Mouse (Mus musculus) embryonic stem cell, embryonic (primary cell): ENCODE data around the gene Cmip.

Experiments used
- CTCF ChIA-PET, 4 experiments: fragments of 300-600 bp in 2 of 4; fragments of 350-600 bp in 2 of 4; sonication (Branson Sonifier 250); formaldehyde crosslinking; loops; one replicate each; lab custom pipeline; 2022; ENCODE audit warnings: inconsistent platforms in 2 of 4; lab: Charles Lee
- POLR2A ChIA-PET, 4 experiments: fragments of 300-600 bp in 2 of 4; fragments of 350-600 bp in 2 of 4; sonication (Branson Sonifier 250); formaldehyde crosslinking; loops; one replicate each; lab custom pipeline; 2022; ENCODE audit warnings: antibody characterized with exemption in 4 of 4, inconsistent platforms in 1 of 4; lab: Charles Lee

Gene Cmip

GRCm38 (mm10) chr8:117267403-117268129 is 10.7 kb downstream of the Cmip start:
- CTCF ChIA-PET: interaction anchor here in 1 of 4 experiments (0.6 kb wide), 1 partner anchor 50 kb away, joined by 3 read pairs; no protein-coding TSS in a partner anchor
- POLR2A ChIA-PET: interaction anchor here in 2 of 4 experiments (0.7 to 1.2 kb wide), 3 partner anchors 10 to 43 kb away, joined by 3 to 6 read pairs (median 3); no protein-coding TSS in a partner anchor

DNA sequence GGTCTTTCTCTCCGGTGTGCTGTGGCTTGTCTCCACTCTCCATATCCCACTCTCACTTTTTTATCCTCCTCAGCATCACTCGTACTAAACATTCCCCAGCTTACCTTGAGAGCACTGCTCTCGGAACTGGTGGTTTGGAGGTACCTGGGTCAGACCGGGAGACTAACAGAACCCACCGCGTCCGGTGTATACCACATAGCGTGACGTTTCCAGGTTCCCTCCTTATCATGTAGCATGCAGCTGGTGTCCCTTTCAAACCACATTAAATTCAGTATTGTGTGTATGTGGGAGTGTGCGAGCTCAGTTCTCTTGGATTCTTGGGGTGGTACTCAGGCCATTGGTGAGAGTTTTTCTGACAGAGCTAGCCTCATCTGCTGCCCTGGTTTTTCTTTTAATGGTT is 21.4 kb downstream of the Cmip start:
- POLR2A ChIA-PET: interaction anchor here in 2 of 4 experiments (0.8 to 1.5 kb wide), 8 partner anchors 8 to 313 kb away, joined by 3 to 6 read pairs (median 4); partner anchors contain the start of gene Cmip (in 1 of the 2)

DNA sequence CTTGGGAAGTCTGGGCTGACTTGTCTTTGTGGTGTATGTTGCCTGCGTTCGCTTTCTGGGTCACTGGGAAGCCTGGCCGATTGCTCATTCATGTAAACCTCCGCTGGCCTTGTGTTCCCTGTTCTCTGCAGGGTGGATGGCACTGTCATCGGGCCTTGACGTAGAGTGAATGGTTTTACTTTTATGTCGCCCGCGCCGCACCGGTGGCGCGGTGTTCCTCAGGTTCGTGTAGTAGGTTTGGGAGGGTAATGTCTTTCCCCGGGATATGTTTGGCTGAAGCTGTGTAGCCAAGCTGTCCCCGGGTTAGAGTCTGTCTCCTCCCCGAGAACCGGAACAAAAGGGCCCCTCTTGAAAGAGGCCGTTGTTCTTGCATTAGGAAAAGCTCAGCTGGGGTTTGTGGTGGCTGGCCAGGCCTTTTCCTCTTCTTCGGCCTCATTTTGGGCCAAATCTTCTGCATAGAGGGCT is 21.8 kb downstream of the Cmip start:
- CTCF ChIA-PET: interaction anchor here in 1 of 4 experiments (2.1 kb wide), 1 partner anchor 54 kb away, joined by 6 read pairs; no protein-coding TSS in a partner anchor
- POLR2A ChIA-PET: interaction anchor here in 2 of 4 experiments (0.8 to 1.5 kb wide), 6 partner anchors 9 to 313 kb away, joined by 3 to 6 read pairs (median 4); partner anchors contain the start of gene Cmip (in 1 of the 2)

More for the DNA sequence above, 21.4 kb downstream of the Cmip start:
- CTCF ChIA-PET: interaction anchor here in 1 of 4 experiments (2.1 kb wide), 1 partner anchor 54 kb away, joined by 6 read pairs; no protein-coding TSS in a partner anchor

- CTCF ChIA-PET: interaction anchor here in 1 of 4 experiments (2.0 kb wide), 1 partner anchor 10 kb away, joined by 6 read pairs; no protein-coding TSS in a partner anchor
- POLR2A ChIA-PET: interaction anchor here in 2 of 4 experiments (0.6 to 1.6 kb wide), 5 partner anchors 18 to 420 kb away, joined by 3 to 9 read pairs (median 4); no protein-coding TSS in a partner anchor
Observed at GRCm38 (mm10) chr8:117280488-117280887, 23.6 kb downstream of the Cmip start.

GRCm38 (mm10) chr8:117281676-117282075 is 24.8 kb downstream of the Cmip start:
- CTCF ChIA-PET: interaction anchor here in 2 of 4 experiments (0.5 to 2.0 kb wide), 4 partner anchors 9 to 205 kb away, joined by 3 to 9 read pairs (median 6); no protein-coding TSS in a partner anchor
- POLR2A ChIA-PET: interaction anchor here in 3 of 4 experiments (0.6 to 1.6 kb wide), 6 partner anchors 10 to 472 kb away, joined by 3 to 9 read pairs (median 4); no protein-coding TSS in a partner anchor

DNA sequence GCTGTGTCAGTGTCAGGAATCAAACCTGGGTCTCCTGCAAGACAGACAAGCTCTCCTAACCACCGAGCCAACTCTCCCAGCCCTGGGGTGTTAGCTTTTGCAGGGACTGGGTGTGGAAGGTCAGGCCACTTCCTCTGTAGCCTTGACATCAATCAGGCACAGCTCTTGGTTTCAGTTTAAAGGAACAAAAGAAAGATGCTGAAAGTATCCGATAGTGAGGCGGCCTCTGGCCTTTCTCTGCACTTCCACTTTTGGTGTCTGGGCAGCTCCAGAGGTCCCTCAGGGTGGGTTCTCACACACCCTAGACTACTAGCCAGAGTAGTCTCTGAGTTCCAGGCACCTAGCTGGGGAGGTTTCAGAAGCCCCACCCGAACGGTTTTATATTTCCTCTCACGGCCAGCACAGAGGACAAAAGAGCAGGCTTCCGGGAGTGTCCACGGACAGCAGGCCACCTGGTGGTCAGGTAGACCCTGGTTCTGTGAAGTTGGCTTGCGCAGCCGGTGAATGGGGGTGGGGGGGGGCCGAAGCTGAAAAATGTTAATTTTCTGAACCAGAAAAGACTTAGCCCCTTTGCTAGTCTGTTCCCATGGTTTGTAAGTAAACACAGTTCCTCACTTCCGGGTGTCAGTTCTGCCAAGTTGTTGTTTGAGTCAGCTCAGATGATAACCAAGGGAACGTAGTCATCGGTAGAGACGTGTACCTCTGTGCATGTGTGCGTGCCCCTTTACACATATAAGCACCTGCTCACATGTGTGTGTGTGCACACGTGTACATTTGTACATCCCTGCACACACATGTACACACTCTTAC is 25.5 kb downstream of the Cmip start:
- ChIA-PET CTCF (interaction anchor here in 2 of 4 experiments (0.7 to 2.0 kb wide), 2 partner anchors 9 to 10 kb away, joined by 3 to 6 read pairs; no protein-coding TSS in a partner anchor), POLR2A (interaction anchor here in 3 of 4 experiments (0.6 to 1.1 kb wide), 5 partner anchors 11 to 473 kb away, joined by 3 to 4 read pairs (median 3); no protein-coding TSS in a partner anchor)

GRCm38 (mm10) chr8:117284768-117285484 is 28.1 kb downstream of the Cmip start:
- POLR2A ChIA-PET: interaction anchor here in 1 of 4 experiments (0.7 kb wide), 1 partner anchor 9 kb away, joined by 3 read pairs; no protein-coding TSS in a partner anchor
- CTCF ChIA-PET: interaction anchor here in 1 of 4 experiments (0.8 kb wide), 1 partner anchor 16 kb away, joined by 3 read pairs; no protein-coding TSS in a partner anchor

- CTCF ChIA-PET: interaction anchor here in 1 of 4 experiments (0.6 kb wide), 1 partner anchor 176 kb away, joined by 4 read pairs; no protein-coding TSS in a partner anchor
- POLR2A ChIA-PET: interaction anchor here in 2 of 4 experiments (0.6 to 1.7 kb wide), 7 partner anchors 9 to 172 kb away, joined by 3 to 7 read pairs (median 3); no protein-coding TSS in a partner anchor
Observed at GRCm38 (mm10) chr8:117287966-117288365, 31.1 kb downstream of the Cmip start.

DNA sequence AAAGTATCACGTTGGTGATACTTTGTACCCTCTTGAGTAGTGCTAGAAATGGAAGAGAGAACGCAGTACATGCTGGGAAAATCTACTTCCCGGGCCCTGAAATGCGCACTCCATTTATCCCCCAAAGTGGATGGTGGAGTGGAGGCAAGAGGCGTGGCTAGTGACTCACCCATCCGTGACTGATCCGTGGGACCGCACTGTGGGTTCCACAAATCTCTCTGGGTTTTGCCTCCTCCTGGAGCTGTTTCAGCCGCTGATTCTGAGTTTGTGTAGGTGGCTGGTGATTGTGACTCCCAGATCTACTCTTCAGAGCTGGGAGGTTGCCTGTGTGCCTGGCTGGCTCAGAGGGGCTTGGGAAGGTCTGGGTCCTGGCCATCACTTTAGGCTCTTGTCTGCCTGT is 32.2 kb downstream of the Cmip start:
- CTCF ChIA-PET: interaction anchor here in 2 of 4 experiments (0.6 to 1.3 kb wide), 3 partner anchors 10 to 229 kb away, joined by 3 to 5 read pairs (median 3); no protein-coding TSS in a partner anchor

DNA sequence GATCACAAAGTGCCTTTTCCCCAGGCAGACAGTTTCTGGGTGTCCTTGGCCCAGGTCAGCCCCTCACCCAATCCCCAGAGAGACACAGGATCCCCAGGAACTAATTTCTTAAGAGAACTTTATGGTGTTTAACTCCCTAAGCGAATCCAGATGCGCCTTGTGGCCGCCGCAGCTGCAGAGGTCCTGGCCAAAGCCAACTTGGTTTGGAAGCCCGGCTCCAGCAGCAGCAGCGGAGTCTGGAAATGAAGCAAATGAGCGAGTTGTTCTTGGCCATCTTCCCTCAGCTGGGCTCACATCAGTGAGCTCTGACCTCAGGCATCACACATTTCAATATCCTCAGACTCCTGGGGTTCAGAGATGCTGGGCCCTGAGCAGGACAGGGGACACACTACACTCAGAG is 33.6 kb downstream of the Cmip start:
- ChIA-PET POLR2A (interaction anchor here in 1 of 4 experiments (1.5 kb wide), 1 partner anchor 29 kb away, joined by 4 read pairs; no protein-coding TSS in a partner anchor), CTCF (interaction anchor here in 2 of 4 experiments (1.2 to 2.1 kb wide), 2 partner anchors 8 to 9 kb away, joined by 5 to 6 read pairs; no protein-coding TSS in a partner anchor)

More for the DNA sequence above, 32.2 kb downstream of the Cmip start:
- POLR2A ChIA-PET: interaction anchor here in 2 of 4 experiments (0.9 to 1.7 kb wide), 7 partner anchors 9 to 35 kb away, joined by 3 to 7 read pairs (median 4); no protein-coding TSS in a partner anchor

DNA sequence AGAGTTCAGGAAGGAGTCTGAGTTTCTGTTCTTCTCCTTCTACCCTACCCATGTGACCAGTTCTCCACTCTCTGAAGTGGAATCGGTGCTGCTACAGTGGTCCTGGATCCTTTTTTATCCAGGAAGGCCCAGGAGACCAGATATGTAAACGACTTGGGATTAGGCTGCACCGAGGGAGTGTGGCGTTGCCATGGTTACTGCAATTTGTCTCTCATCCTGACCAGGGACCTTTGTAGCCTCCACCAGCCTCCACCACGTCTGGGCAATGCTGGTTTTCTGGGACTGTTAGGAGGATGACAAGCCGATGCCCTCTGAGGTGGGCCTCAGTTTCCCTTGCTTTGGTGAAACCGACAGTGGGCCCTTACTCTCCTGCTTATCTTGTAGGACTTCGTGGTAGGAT is 35.4 kb downstream of the Cmip start:
- POLR2A ChIA-PET: interaction anchor here in 1 of 4 experiments (1.1 kb wide), 1 partner anchor 17 kb away, joined by 3 read pairs; no protein-coding TSS in a partner anchor
- CTCF ChIA-PET: no interaction called here

GRCm38 (mm10) chr8:117294812-117295211 is 37.9 kb downstream of the Cmip start:
- CTCF ChIA-PET: interaction anchor here in 1 of 4 experiments (1.4 kb wide), 1 partner anchor 70 kb away, joined by 4 read pairs; no protein-coding TSS in a partner anchor
- POLR2A ChIA-PET: interaction anchor here in 2 of 4 experiments (0.6 to 2.2 kb wide), 6 partner anchors 10 to 50 kb away, joined by 3 to 6 read pairs (median 4); no protein-coding TSS in a partner anchor

DNA sequence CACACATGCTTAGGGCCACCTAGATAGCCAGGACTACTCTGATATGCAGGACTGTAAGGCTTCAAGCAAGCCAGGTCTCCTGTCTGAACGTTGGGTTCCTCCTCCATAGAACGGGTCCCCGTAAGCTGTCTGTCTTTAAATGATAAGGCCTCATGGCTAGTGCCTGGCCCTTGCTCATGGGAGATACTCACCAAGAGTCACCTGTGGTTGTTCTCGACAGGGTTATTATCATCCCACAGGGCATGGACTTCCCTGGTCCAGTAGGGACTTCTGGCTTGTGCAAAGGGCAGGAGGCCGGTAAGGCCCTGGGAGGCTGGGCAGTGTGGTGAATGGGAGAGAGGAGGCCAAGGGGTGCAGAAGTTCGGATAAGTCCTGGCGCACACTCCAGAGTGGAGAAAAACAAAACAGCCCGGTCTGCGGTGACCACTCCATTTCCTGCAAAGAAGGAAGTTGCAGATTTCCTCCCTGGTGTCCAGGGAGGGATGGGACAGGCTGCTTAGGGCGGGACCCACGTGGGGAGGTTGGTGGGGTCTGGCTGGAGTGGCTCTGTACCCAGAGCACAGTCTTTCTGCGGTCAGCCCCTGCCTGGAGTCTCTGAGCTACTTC is 41.2 kb downstream of the Cmip start:
- ChIA-PET CTCF (interaction anchor here in 2 of 4 experiments (1.1 to 1.7 kb wide), 2 partner anchors 8 to 73 kb away, joined by 3 to 5 read pairs; no protein-coding TSS in a partner anchor), POLR2A (interaction anchor here in 2 of 4 experiments (0.6 to 3.1 kb wide), 5 partner anchors 9 to 203 kb away, joined by 3 to 9 read pairs (median 4); partner anchors contain the start of gene Cmip (in 1 of the 2))

GRCm38 (mm10) chr8:117299204-117299603 is 42.3 kb downstream of the Cmip start:
- POLR2A ChIA-PET: interaction anchor here in 3 of 4 experiments (0.6 to 3.1 kb wide), 10 partner anchors 10 to 140 kb away, joined by 3 to 9 read pairs (median 4); partner anchors contain the start of gene Cmip (in 1 of the 3)
- CTCF ChIA-PET: interaction anchor here (1.0 to 1.7 kb wide), 4 partner anchors 9 to 118 kb away, joined by 3 to 5 read pairs (median 4); no protein-coding TSS in a partner anchor

GRCm38 (mm10) chr8:117300188-117300587 is 43.3 kb downstream of the Cmip start:
- ChIA-PET CTCF (interaction anchor here in 2 of 4 experiments (0.7 to 1.4 kb wide), 3 partner anchors 11 to 162 kb away, joined by 3 to 5 read pairs (median 4); no protein-coding TSS in a partner anchor), POLR2A (interaction anchor here in 2 of 4 experiments (0.6 to 3.1 kb wide), 7 partner anchors 12 to 1016 kb away, joined by 3 to 9 read pairs (median 4); partner anchors contain the start of gene Cmip (in 1 of the 2))
